Mouse (Mus musculus) yolk sac, embryonic 10.5 days (tissue): ENCODE measurements at regions not wholly inside any gene's neighbourhood (a gene's known extent, or its start where the extent isn't known, plus 50 kb on each side); places are given as distances from the start of the nearest gene placed in this dataset.

Source experiments
- DNase-seq: peaks from one replicate; pipeline ENCODE4 v3.0.0-alpha.2; 2017; ENCODE audit warnings: low spot score

GRCm38 (mm10) chr9:35360139-35361100 lies 60.5 kb upstream of the Cdon start:
- DNase-seq: no peak

GRCm38 (mm10) chr9:35361432-35361831 lies 59.5 kb upstream of the Cdon start:
- DNase-seq: no peak

GRCm38 (mm10) chr9:35362276-35362675 lies 58.7 kb upstream of the Cdon start:
- DNase-seq: no peak

- DNase-seq: no peak
These were observed 57.8 kb upstream of the Cdon start for GRCm38 (mm10) chr9:35363079-35363478.

GRCm38 (mm10) chr9:35363936-35364335 lies 57.0 kb upstream of the Cdon start:
- DNase-seq: no peak

GRCm38 (mm10) chr9:35365975-35366374 lies 55.0 kb upstream of the Cdon start:
- DNase-seq: no peak

GRCm38 (mm10) chr9:35369063-35369462 lies 51.9 kb upstream of the Cdon start:
- no peak for DNase-seq

- no peak for DNase-seq
These were observed 50.9 kb upstream of the Cdon start for GRCm38 (mm10) chr9:35370031-35370430.

- DNase-seq: no peak
These were observed 50.0 kb upstream of the Cdon start for GRCm38 (mm10) chr9:35370895-35371294.
